Mouse (Mus musculus) CD4-positive, CD25-positive, alpha-beta regulatory T cell, adult 4 months (primary cell): Measurements from ENCODE around the gene Map3k19. TPM values are rescaled to one million over a fixed set of nuclear protein-coding genes. Genes with fewer than 3 reads are reported as not detected.
A peak's percentile ranks its signal among the peaks of the same experiment; 100 is the strongest.

ENCODE experiments used
- ATAC-seq: one replicate; pipeline ENCODE4 v1.8.0; 2017
- polyA plus RNA-seq, 2 experiments: library from polyadenylated mRNA; unstranded; fragments of 100-300 nt; shearing (Covaris generic); gene quantifications; one replicate each; pipeline ENCODE4 v1.2.1; 2017

The Map3k19 gene
- polyA plus RNA-seq, 2 experiments from 2014 or later = 0.32 to 1.1 TPM

GRCm38 (mm10) chr1:127796752-127797151 is 58.1 kb downstream of the Map3k19 start:
- ATAC-seq = no peak

- peak; percentile 95 for ATAC-seq
Measured at GRCm38 (mm10) chr1:127796341-127796740, 58.5 kb downstream of the Map3k19 start.

GRCm38 (mm10) chr1:127795087-127795769 is 59.6 kb downstream of the Map3k19 start:
- ATAC-seq = no peak

GRCm38 (mm10) chr1:127793459-127793858 is 61.4 kb downstream of the Map3k19 start:
- no peak for ATAC-seq

GRCm38 (mm10) chr1:127788943-127789342 is 65.9 kb downstream of the Map3k19 start:
- no peak for ATAC-seq

- ATAC-seq = no peak
Measured at GRCm38 (mm10) chr1:127785882-127786281, 68.9 kb downstream of the Map3k19 start.

GRCm38 (mm10) chr1:127783862-127784261 is 71.0 kb downstream of the Map3k19 start:
- ATAC-seq = no peak

- ATAC-seq = no peak
Measured at GRCm38 (mm10) chr1:127780849-127781248, 74.0 kb downstream of the Map3k19 start.

GRCm38 (mm10) chr1:127780142-127780541 is 74.7 kb downstream of the Map3k19 start:
- ATAC-seq = no peak

GRCm38 (mm10) chr1:127778611-127779010 is 76.2 kb downstream of the Map3k19 start:
- no peak for ATAC-seq

- ATAC-seq = no peak
Measured at GRCm38 (mm10) chr1:127776246-127776645, 78.6 kb downstream of the Map3k19 start.

GRCm38 (mm10) chr1:127775206-127775720 is 79.6 kb downstream of the Map3k19 start:
- ATAC-seq = no peak

GRCm38 (mm10) chr1:127774501-127774880 is 80.3 kb downstream of the Map3k19 start:
- no peak for ATAC-seq

- peak; percentile 93 for ATAC-seq
Measured at GRCm38 (mm10) chr1:127773803-127774500, 80.9 kb downstream of the Map3k19 start, which contains the start of gene Ccnt2. Gene Ccnt2, plus strand, starts transcription at chr1:127774164.

GRCm38 (mm10) chr1:127773198-127773802 is 81.5 kb downstream of the Map3k19 start:
- ATAC-seq = peak; percentile 22

GRCm38 (mm10) chr1:127766741-127767140 is 88.1 kb downstream of the Map3k19 start:
- ATAC-seq = no peak

GRCm38 (mm10) chr1:127765468-127765867 is 89.4 kb downstream of the Map3k19 start:
- no peak for ATAC-seq

Other genes with a start within 250 kb of the Map3k19 start
- gene Tmem163, start 175.5 kb downstream of the Map3k19 start, polyA plus RNA-seq = under 1 TPM in 1 of 2 experiments, not detected in 1; 0.12 TPM
- under 1 TPM in 1 of 2 experiments, not detected in 1; 0.34 TPM for gene Acmsd, start 125.6 kb downstream of the Map3k19 start, polyA plus RNA-seq
- gene Ccnt2, start 80.9 kb downstream of the Map3k19 start, polyA plus RNA-seq = 100 to 1,000 TPM; 102 to 119 TPM
- 10 to 100 TPM; 60.2 to 85.7 TPM for gene Rab3gap1, start 13.7 kb upstream of the Map3k19 start, polyA plus RNA-seq
- 1 to 10 TPM; 1.5 to 3.8 TPM for gene Zranb3, start 248.0 kb upstream of the Map3k19 start, polyA plus RNA-seq
- gene R3hdm1, start 248.3 kb upstream of the Map3k19 start, polyA plus RNA-seq = 100 to 1,000 TPM; 121 to 143 TPM